Mouse (Mus musculus) heart, postnatal 0 days (tissue): ENCODE measurements around the gene Brd3.

Source experiments
- CTCF ChIP-seq: IDR thresholded peaks from 2 replicates; pipeline ENCODE4 v1.5.1; 2016; ENCODE audit warnings: antibody characterized with exemption, control low read depth, low read depth
- EP300 ChIP-seq: IDR thresholded peaks from 2 replicates; pipeline ENCODE4 v1.6.1; 2016; ENCODE audit warnings: antibody characterized with exemption, low read depth

GRCm38 (mm10) chr2:27541225-27541624 lies 33.8 kb upstream of the Brd3 start:
- TF ChIP-seq CTCF = no peak
- no peak for TF ChIP-seq EP300
